Mouse (Mus musculus): ENCODE results near the gene Plekha1. TPM values are rescaled to one million over a fixed set of nuclear protein-coding genes. Genes with fewer than 3 reads are reported as not detected.

Gene Plekha1
- polyA plus RNA-seq, 1 experiment from 2014 or later: 57.9 TPM

- Histone ChIP-seq H3K4me1 (peaks cover 18% of the 10 kb centered on the region), H3K27ac (replicated peaks) (no peak overlapping the region), H3K9ac (replicated peaks) (no peak overlapping the region), H3K4me2 (no peak overlapping the region), H3K36me3 (no peaks in the 10 kb centered on the region), H3K9me3 (replicated peaks) (no peaks in the 10 kb centered on the region), H3K27me3 (replicated peaks) (no peaks in the 10 kb centered on the region), H3K4me3 (replicated peaks) (no peak overlapping the region)
- no peak for ATAC-seq (ENCODE audit: low FRiP score)
- 41% methylated on average over 1 of the region's 1 CpGs for WGBS
Measured at GRCm38 (mm10) chr7:130862501-130862900, 3.1 kb upstream of the Plekha1 start.

- Histone ChIP-seq H3K4me2 (no peak overlapping the region), H3K9me3 (replicated peaks) (no peaks in the 10 kb centered on the region), H3K36me3 (no peaks in the 10 kb centered on the region), H3K4me1 (peaks cover 22% of the 10 kb centered on the region), H3K27me3 (replicated peaks) (no peaks in the 10 kb centered on the region), H3K27ac (replicated peaks) (no peak overlapping the region), H3K4me3 (replicated peaks) (no peak overlapping the region), H3K9ac (replicated peaks) (no peak overlapping the region)
- ATAC-seq (ENCODE audit: low FRiP score): no peak
- 81% methylated on average over 7 of the region's 7 CpGs for WGBS
Measured at GRCm38 (mm10) chr7:130864711-130865110, 845 bp upstream of the Plekha1 start.

DNA sequence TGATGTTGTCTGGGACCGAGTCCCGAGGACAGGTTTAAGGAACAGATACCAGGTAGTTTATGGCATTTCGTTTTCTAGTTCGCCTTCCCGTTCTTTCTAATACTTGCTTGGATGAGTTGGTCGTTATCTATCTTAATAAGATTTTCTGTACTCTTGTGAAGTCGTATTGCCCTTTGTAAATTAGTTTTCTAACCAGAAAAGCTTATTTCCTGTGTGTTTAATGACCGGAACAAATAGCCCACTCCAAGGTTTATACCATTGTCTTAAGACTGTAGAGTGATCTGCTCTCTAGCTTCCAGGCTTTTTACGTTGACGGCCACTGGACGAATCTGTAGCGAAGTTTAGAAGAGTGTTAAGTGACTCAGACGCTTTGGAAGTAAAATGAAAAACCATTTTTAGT is 1.1 kb downstream of the Plekha1 start:
- Histone ChIP-seq H3K4me3 (replicated peaks) (peak overlapping the region; percentile 89), H3K27me3 (replicated peaks) (no peaks in the 10 kb centered on the region), H3K36me3 (no peaks in the 10 kb centered on the region), H3K4me1 (peaks cover 15% of the 10 kb centered on the region), H3K9ac (replicated peaks) (peak overlapping the region; percentile 82), H3K27ac (replicated peaks) (peak overlapping the region; percentile 94), H3K9me3 (replicated peaks) (no peaks in the 10 kb centered on the region), H3K4me2 (peak overlapping the region; percentile 66)
- ATAC-seq (ENCODE audit: low FRiP score): no peak
- WGBS: 2% methylated on average over 13 of the region's 13 CpGs

DNA sequence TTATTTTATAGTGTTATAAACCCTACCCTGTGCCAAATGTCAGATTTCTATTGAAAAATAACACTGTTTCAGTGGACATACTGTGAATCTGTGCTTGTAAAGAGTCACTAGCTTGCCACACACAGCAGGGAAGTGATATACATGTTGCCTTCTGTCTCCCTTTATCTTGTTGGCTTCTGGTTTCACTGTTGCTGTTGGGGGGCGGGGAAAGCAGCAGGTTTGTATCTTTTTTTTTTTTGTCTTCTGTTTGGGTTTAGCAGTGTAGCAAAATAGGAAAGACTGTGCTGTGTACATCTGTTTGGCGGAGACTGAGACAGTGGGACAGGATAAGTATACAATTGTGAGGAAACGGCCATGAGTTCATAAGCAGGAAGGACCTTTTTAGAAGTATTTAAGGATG is 1.7 kb downstream of the Plekha1 start:
- H3K9me3 ChIP-seq (replicated peaks): no peaks in the 10 kb centered on the region
- H3K4me1 ChIP-seq: peaks cover 15% of the 10 kb centered on the region
- no peaks in the 10 kb centered on the region for H3K36me3 ChIP-seq
- peak overlapping the region; percentile 66 for H3K4me2 ChIP-seq
- no peak for ATAC-seq (ENCODE audit: low FRiP score)
- WGBS: 65% methylated on average over 3 of the region's 3 CpGs
- no peak overlapping the region for H3K9ac ChIP-seq (replicated peaks)
- no peak overlapping the region for H3K27ac ChIP-seq (replicated peaks)
- H3K4me3 ChIP-seq (replicated peaks): peak overlapping the region; percentile 24
- H3K27me3 ChIP-seq (replicated peaks): no peaks in the 10 kb centered on the region

DNA sequence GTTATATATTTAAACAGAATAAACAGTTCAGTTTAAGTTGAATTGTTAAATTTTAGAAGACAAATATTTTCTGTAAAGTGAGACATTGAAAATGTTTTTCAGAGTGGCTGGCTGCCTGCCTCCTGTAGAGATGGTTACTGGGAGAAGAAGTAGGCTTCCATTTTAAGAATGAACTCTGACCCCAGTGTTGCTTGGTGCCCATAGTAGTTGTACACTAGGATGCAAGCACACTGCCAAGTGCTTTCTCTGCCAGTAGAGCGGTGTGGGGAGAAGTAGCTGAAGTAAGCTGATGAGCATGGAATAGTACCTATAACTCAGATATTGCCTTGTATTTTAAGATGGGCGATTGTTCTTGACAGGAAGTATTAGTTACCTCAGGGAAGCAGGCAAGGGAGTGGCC is 18.6 kb downstream of the Plekha1 start:
- H3K36me3 ChIP-seq: peaks cover 32% of the 10 kb centered on the region
- no peak overlapping the region for H3K4me2 ChIP-seq
- no peaks in the 10 kb centered on the region for H3K27me3 ChIP-seq (replicated peaks)
- 97% methylated on average over 2 of the region's 2 CpGs for WGBS
- H3K4me3 ChIP-seq (replicated peaks): no peak overlapping the region
- no peak overlapping the region for H3K9ac ChIP-seq (replicated peaks)
- 0 out of 2 replicates have a peak, but pooled peaks cover 5% of the 10 kb centered on the region for H3K4me1 ChIP-seq
- ATAC-seq (ENCODE audit: low FRiP score): no peak
- no peak overlapping the region for H3K27ac ChIP-seq (replicated peaks)
- no peaks in the 10 kb centered on the region for H3K9me3 ChIP-seq (replicated peaks)

- no peak overlapping the region for H3K4me3 ChIP-seq (replicated peaks)
- H3K4me1 ChIP-seq: 0 out of 2 replicates have a peak, but pooled peaks cover 5% of the 10 kb centered on the region
- no peak overlapping the region for H3K9ac ChIP-seq (replicated peaks)
- ATAC-seq (ENCODE audit: low FRiP score): no peak
- WGBS: 88% methylated on average over 3 of the region's 3 CpGs
- peaks cover 32% of the 10 kb centered on the region for H3K36me3 ChIP-seq
- H3K9me3 ChIP-seq (replicated peaks): no peaks in the 10 kb centered on the region
- H3K27me3 ChIP-seq (replicated peaks): no peaks in the 10 kb centered on the region
- no peak overlapping the region for H3K27ac ChIP-seq (replicated peaks)
- H3K4me2 ChIP-seq: no peak overlapping the region
Measured at GRCm38 (mm10) chr7:130886246-130886645, 20.7 kb downstream of the Plekha1 start.

GRCm38 (mm10) chr7:130887946-130888345 is 22.4 kb downstream of the Plekha1 start:
- Histone ChIP-seq H3K4me2 (no peak overlapping the region), H3K4me1 (0 out of 2 replicates have a peak, but pooled peaks cover 5% of the 10 kb centered on the region), H3K9me3 (replicated peaks) (no peaks in the 10 kb centered on the region), H3K27ac (replicated peaks) (no peak overlapping the region; the same call in 1 of the 2 replicates), H3K36me3 (peaks cover 38% of the 10 kb centered on the region), H3K4me3 (replicated peaks) (no peak overlapping the region), H3K9ac (replicated peaks) (no peak overlapping the region), H3K27me3 (replicated peaks) (no peaks in the 10 kb centered on the region)
- no peak for ATAC-seq (ENCODE audit: low FRiP score)
- 31% methylated on average over 3 of the region's 3 CpGs for WGBS

DNA sequence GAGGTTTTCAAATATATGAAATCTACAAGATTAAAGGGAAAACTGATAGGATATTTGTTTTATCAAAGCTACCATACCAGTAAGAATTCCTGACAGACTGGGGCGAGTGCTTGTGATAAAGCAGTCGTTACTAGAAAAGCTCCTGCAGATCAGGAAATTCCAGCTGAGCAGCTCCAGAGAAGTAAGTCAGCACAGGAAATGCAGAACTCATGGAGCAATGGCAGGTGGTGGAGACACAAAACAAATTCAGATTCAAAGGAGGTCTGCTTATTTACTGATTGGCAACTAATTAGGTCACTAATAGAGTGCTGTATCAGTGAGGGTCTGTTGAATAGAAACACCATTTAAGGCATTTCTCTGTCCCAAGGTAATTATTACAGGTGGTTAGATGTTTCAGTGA is 25.3 kb downstream of the Plekha1 start:
- ATAC-seq (ENCODE audit: low FRiP score): no peak
- 52% methylated on average over 2 of the region's 2 CpGs for WGBS

DNA sequence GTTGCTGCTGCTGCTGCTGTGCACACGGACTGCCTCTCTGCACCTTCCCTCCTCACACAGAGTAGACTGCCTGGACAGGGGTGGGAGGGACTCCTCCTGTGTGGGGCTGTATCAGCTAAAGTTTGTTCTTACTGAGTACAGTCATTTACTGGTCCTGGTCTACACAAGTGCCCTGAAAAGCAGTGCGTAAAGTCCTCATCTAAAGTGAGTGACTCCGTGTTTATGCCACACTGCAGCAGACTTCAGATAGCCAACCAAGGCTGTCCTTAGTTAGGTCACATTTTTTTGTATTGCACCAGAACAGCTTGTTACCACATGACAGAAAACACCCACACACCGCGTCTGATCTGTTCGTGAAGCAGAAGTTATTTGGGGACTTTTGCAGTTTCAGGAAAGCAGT is 27.4 kb downstream of the Plekha1 start:
- no peak for ATAC-seq (ENCODE audit: low FRiP score)
- Histone ChIP-seq H3K4me3 (replicated peaks) (no peak overlapping the region), H3K9ac (replicated peaks) (no peak overlapping the region), H3K27me3 (replicated peaks) (no peaks in the 10 kb centered on the region), H3K9me3 (replicated peaks) (no peaks in the 10 kb centered on the region), H3K27ac (replicated peaks) (no peak overlapping the region), H3K4me2 (no peak overlapping the region), H3K4me1 (0 out of 2 replicates have a peak, but pooled peaks cover 2% of the 10 kb centered on the region), H3K36me3 (peaks cover 22% of the 10 kb centered on the region)
- WGBS: 86% methylated on average over 6 of the region's 6 CpGs

More for the DNA sequence above, 25.3 kb downstream of the Plekha1 start:
- H3K36me3 ChIP-seq: peaks cover 25% of the 10 kb centered on the region
- no peak overlapping the region for H3K27ac ChIP-seq (replicated peaks)
- no peak overlapping the region for H3K9ac ChIP-seq (replicated peaks)
- H3K4me3 ChIP-seq (replicated peaks): no peak overlapping the region
- H3K4me2 ChIP-seq: no peak overlapping the region
- H3K4me1 ChIP-seq: 0 out of 2 replicates have a peak, but pooled peaks cover 5% of the 10 kb centered on the region
- H3K9me3 ChIP-seq (replicated peaks): no peaks in the 10 kb centered on the region
- H3K27me3 ChIP-seq (replicated peaks): no peaks in the 10 kb centered on the region

DNA sequence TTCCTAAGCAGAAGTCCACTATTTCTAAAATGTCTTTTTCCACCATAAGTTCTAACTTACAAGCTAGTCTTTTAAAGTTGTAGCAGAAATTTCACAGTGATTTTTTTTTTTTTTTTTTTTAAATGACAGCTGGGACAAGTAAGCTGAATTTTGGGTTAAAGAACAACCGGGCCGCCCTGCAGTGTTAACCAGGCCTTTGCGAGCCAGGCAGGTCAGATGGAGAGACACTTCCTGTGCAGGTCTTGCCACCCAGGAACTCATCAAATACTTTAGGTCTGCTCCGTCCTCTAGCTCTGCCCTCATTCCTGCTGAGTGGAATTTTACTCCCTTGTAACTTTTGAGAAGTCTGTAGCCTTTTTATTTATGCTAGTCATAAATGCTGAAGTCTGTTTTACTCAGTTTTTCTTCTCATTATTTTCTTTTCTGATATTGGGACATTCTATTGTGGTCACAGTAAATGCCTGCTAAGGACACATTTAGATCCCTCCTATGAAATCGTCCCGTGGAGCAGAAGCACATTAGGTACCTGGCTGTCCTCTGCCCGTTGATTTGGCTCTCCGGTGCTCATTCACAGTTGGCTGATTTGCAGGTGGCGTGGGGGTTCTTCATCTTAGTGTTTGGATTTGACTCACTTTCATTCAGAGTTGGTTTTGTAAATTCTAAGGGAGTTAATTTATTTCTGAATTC is 29.5 kb downstream of the Plekha1 start:
- no peak overlapping the region for H3K27ac ChIP-seq (replicated peaks)
- no peaks in the 10 kb centered on the region for H3K27me3 ChIP-seq (replicated peaks)
- H3K4me1 ChIP-seq: no peaks in the 10 kb centered on the region
- H3K9me3 ChIP-seq (replicated peaks): no peaks in the 10 kb centered on the region
- H3K36me3 ChIP-seq: peaks cover 29% of the 10 kb centered on the region
- WGBS: 88% methylated on average over 9 of the region's 9 CpGs
- H3K9ac ChIP-seq (replicated peaks): no peak overlapping the region
- no peak overlapping the region for H3K4me2 ChIP-seq
- ATAC-seq (ENCODE audit: low FRiP score): no peak
- H3K4me3 ChIP-seq (replicated peaks): no peak overlapping the region

- no peak overlapping the region for H3K4me2 ChIP-seq
- 74% methylated on average over 2 of the region's 2 CpGs for whole genome bisulfite sequencing
- H3K4me1 ChIP-seq: no peaks in the 10 kb centered on the region
- H3K27ac ChIP-seq (replicated peaks): no peak overlapping the region
- no peak overlapping the region for H3K4me3 ChIP-seq (replicated peaks)
- no peaks in the 10 kb centered on the region for H3K9me3 ChIP-seq (replicated peaks)
- H3K36me3 ChIP-seq: peaks cover 32% of the 10 kb centered on the region
- H3K27me3 ChIP-seq (replicated peaks): no peaks in the 10 kb centered on the region
- ATAC-seq (ENCODE audit: low FRiP score): no peak
- H3K9ac ChIP-seq (replicated peaks): no peak overlapping the region
Measured at GRCm38 (mm10) chr7:130895618-130895945, 30.0 kb downstream of the Plekha1 start.

- no peak for ATAC-seq (ENCODE audit: low FRiP score)
- Histone ChIP-seq H3K27me3 (replicated peaks) (no peaks in the 10 kb centered on the region), H3K4me2 (no peak overlapping the region), H3K36me3 (peaks cover 33% of the 10 kb centered on the region), H3K4me1 (no peaks in the 10 kb centered on the region), H3K9ac (replicated peaks) (no peak overlapping the region), H3K9me3 (replicated peaks) (no peaks in the 10 kb centered on the region), H3K27ac (replicated peaks) (no peak overlapping the region), H3K4me3 (replicated peaks) (no peak overlapping the region)
- whole genome bisulfite sequencing: 78% methylated on average over 3 of the region's 3 CpGs
Measured at GRCm38 (mm10) chr7:130896064-130896463, 30.5 kb downstream of the Plekha1 start.

Data from neural tube, embryonic 15.5 days (tissue).